Mouse (Mus musculus): ENCODE measurements around the gene Yeats2.

DNA sequence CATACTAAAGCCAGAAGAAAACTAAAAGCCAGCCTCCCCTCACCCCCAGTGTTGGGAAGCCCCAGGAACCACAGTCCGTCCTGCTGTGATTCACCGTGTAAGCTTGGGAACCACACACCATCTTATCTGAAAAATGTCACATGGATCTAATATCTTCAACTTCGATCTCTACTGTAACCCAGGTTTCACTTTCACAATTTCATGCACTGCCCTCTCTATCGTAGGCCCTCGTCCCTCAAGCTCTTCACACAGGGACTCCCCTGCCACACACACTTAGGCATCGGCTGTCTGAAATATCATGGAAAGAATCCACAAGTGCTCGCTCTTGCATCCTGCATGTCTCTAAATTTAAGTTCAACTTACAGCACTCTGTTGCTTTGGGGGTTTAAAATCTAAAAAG is 124.2 kb downstream of the Yeats2 start:
- TF ChIP-seq CTCF (IDR thresholded peaks at IDR 0.05; ENCODE audit: low read depth, low read length) = no peak
- TF ChIP-seq POLR2A (IDR thresholded peaks at IDR 0.05; ENCODE audit: extremely low read depth, insufficient read depth, low read length) = no peak

Data from liver, adult 2 months (tissue).